Mouse (Mus musculus) C2C12 (cell line): ENCODE measurements around the gene Bri3bp. TPM values are rescaled to one million over a fixed set of nuclear protein-coding genes. Genes with fewer than 3 reads are reported as not detected.

Experiments used
- H3K27me3 ChIP-seq: one replicate; pipeline ENCODE4 v1.6.1; 2011; ENCODE audit not compliant: control insufficient read depth, insufficient read depth, insufficient read length
- H3K36me3 ChIP-seq: one replicate; pipeline ENCODE4 v1.6.1; 2011; ENCODE audit not compliant: control insufficient read depth, insufficient read depth
- H3K4me3 ChIP-seq: one replicate; pipeline ENCODE4 v1.5.1; 2011; ENCODE audit warnings: mild to moderate bottlenecking, control low read depth; ENCODE audit not compliant: poor library complexity, insufficient read depth, severe bottlenecking
- H3K79me2 ChIP-seq: one replicate; pipeline ENCODE4 v1.6.1; 2011; ENCODE audit not compliant: control insufficient read depth, insufficient read depth
- H3K79me3 ChIP-seq: one replicate; pipeline ENCODE4 v1.6.1; 2011; ENCODE audit warnings: low read depth, control low read depth
- H3ac ChIP-seq: one replicate; pipeline ENCODE3; 2011; ENCODE audit warnings: low read depth; ENCODE audit not compliant: control insufficient read depth, insufficient read length
- CEBPB ChIP-seq: IDR thresholded peaks from one replicate; pipeline ENCODE4 v1.6.1; 2011; ENCODE audit warnings: low read depth, mild to moderate bottlenecking, control low read depth, moderate library complexity
- CTCF ChIP-seq: IDR thresholded peaks from one replicate; pipeline ENCODE4 v1.5.1; 2011; ENCODE audit not compliant: control insufficient read depth, insufficient read depth, insufficient read length
- FOSL1 ChIP-seq: IDR thresholded peaks from one replicate; pipeline ENCODE4 v1.8.0; 2011; ENCODE audit warnings: mild to moderate bottlenecking, low read length; ENCODE audit not compliant: poor library complexity, insufficient read depth, severe bottlenecking
- MAX ChIP-seq: IDR thresholded peaks from one replicate; pipeline ENCODE4 v1.6.1; 2011; ENCODE audit warnings: mild to moderate bottlenecking, control low read depth
- MYOD1 ChIP-seq: IDR thresholded peaks from one replicate; pipeline ENCODE4 v1.6.1; 2011; ENCODE audit warnings: low read depth; ENCODE audit not compliant: control insufficient read depth, insufficient read length
- MYOG ChIP-seq: IDR thresholded peaks from one replicate; pipeline ENCODE4 v1.6.1; 2011; ENCODE audit not compliant: control insufficient read depth, insufficient read length; ENCODE audit errors: extremely low read depth
- USF1 ChIP-seq: IDR thresholded peaks from one replicate; pipeline ENCODE4 v1.6.1; 2011; ENCODE audit warnings: low read depth, mild to moderate bottlenecking, control low read depth, moderate library complexity
- polyA plus RNA-seq: library from polyadenylated mRNA; unstranded; fragments of >200 nt; fragmentation: generic; extraction: Trizol; gene quantifications from one replicate; pipeline ENCODE4 v1.2.1, GENCODE M21; 2012; ENCODE audit warnings: missing spikeins

Gene Bri3bp
- polyA plus RNA-seq, 1 experiment: 29.4 TPM

GRCm38 (mm10) chr5:125480434-125481231 is 39.3 kb downstream of the Bri3bp start:
- TF ChIP-seq CTCF (no peak), MYOD1 (no peak), MAX (no peak), MYOG (no peak), USF1 (no peak), FOSL1 (no peak), CEBPB (no peak)
- Histone ChIP-seq H3K27me3 (no peaks in the 10 kb centered on the region), H3K79me3 (peaks cover 58% of the 10 kb centered on the region), H3K36me3 (peaks cover 61% of the 10 kb centered on the region), H3ac (no peak overlapping the region), H3K79me2 (peaks cover 76% of the 10 kb centered on the region), H3K4me3 (no peak overlapping the region)

DNA sequence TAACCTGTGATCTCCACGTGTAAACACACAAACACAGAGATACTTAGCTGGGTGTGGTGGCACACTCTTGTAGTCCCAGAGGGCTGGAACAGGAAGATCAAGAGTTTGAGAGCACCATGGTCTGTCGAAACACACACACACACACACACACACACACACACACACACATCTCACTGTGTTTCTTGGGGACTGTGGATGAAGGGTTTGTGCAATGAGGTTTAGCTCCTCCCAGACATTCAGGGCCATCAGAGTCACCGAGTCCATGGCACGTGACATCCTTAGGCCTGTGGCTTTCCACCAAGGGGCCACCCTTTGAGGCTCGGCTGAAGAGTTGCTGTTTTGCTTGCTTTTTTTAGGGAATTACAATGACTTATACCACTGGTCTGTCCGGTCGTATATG is 41.1 kb downstream of the Bri3bp start:
- TF ChIP-seq MYOG (no peak), USF1 (no peak), FOSL1 (no peak), CTCF (no peak), MYOD1 (no peak), CEBPB (no peak), MAX (no peak)
- H3K4me3 ChIP-seq: no peak overlapping the region
- H3ac ChIP-seq: no peak overlapping the region
- peaks cover 44% of the 10 kb centered on the region for H3K79me3 ChIP-seq
- H3K36me3 ChIP-seq: peaks cover 68% of the 10 kb centered on the region
- peaks cover 58% of the 10 kb centered on the region for H3K79me2 ChIP-seq
- no peaks in the 10 kb centered on the region for H3K27me3 ChIP-seq

DNA sequence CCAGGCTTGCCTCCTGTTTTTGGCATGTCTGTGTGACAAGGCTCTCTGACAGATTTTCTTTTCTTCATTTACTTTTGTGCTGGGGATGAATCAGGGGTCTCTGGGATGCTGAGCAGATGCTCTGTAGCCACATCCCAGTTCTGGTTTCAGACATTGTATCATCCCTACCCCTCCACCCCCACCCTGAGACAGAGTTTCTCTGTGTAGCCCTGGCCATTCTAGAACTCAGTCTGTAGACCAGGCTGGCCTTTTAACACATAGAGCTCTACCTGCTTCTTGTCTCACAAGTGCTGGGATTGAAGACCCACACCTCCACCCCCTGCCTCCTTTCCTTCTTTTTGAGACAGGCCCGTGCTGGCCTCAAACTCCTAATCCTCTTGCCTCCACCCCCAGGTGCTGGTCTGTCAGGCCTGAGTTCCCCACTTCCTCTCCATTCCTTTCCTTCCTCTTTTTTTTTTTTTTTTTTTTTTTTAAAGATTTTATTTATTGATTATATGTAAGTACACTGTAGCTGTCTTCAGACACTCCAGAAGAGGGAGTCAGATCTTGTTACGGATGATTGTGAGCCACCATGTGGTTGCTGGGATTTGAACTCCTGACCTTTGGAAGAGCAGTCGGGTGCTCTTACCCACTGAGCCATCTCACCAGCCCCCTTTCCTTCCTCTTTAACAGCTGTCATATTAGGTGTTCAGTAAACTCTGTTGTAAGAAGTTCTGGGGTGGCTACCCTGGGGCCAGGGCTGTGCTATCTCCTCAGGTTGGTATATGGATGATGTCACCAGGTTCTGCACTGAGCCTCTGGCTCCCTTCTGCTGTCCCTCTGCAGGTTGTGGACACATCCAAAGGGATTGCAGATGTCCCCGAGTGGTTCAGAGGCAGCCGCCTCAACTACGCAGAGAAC is 42.6 kb downstream of the Bri3bp start:
- H3K27me3 ChIP-seq: no peaks in the 10 kb centered on the region
- H3ac ChIP-seq: no peak overlapping the region
- TF ChIP-seq USF1 (no peak), MYOG (no peak), FOSL1 (no peak), MAX (no peak), CTCF (no peak)
- H3K36me3 ChIP-seq: peaks cover 67% of the 10 kb centered on the region
- no peak overlapping the region for H3K4me3 ChIP-seq
- H3K79me3 ChIP-seq: peaks cover 29% of the 10 kb centered on the region
- H3K79me2 ChIP-seq: peaks cover 43% of the 10 kb centered on the region

DNA sequence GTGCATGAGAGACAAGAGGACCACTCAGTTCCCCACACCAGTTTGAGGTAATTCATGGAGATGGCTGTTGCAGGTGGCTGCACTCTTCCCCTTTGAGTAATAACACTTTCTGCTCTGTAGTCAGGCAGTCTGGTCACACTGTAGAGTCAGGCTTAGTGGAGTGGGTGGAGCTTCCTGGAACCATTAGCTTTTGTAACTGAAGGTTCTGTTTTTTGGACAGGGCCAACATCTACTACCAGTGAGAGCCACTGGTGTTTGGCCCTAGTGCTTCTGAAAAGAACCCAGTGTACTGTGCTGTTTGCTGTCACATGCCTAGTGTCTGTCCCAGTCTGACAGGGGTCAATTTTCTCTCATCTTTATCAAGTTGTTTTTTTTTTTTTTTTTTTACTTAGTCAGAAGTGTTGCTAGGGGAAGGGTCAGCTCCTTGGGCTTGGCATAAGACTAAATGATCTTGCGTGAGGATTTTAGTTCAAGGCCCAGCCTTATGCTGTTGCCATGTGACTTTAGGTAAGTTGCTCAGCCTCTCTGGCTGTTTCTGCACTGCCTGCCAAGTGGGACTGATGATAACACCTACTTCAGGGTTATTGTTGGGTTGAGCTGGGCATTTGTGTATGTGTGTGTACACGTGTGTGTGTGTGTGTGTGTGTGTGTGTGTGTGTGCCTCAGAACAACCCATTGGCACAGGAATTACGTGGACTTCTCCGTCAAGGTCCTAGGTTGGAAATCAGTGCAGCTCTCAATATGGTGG is 43.8 kb downstream of the Bri3bp start:
- no peaks in the 10 kb centered on the region for H3K27me3 ChIP-seq
- peaks cover 66% of the 10 kb centered on the region for H3K36me3 ChIP-seq
- peaks cover 30% of the 10 kb centered on the region for H3K79me2 ChIP-seq
- H3K4me3 ChIP-seq: no peak overlapping the region
- H3ac ChIP-seq: no peak overlapping the region
- TF ChIP-seq MYOD1 (no peak), CTCF (no peak), USF1 (no peak), MYOG (no peak), MAX (no peak), CEBPB (no peak), FOSL1 (no peak)
- H3K79me3 ChIP-seq: peaks cover 21% of the 10 kb centered on the region

DNA sequence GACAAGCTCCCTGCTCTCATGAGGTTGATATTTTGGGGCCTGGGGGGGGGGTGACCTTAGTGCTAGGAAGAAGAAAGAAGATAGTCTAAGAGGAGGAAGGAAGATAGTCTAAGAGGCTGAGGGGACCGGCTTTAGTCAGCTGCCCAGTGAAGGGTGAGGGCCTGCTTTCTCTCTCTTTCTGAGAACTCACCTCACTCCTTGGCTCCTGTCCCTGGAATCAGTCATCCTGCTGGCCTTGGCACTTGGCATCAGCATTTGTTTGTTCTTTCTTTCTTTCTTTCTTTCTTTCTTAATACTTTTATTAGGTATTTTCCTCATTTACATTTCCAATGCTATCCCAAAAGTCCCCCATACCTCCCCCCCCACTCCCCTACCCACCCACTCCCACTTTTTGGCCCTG is 44.7 kb downstream of the Bri3bp start:
- Histone ChIP-seq H3K27me3 (no peaks in the 10 kb centered on the region), H3K36me3 (peaks cover 65% of the 10 kb centered on the region), H3K79me3 (peaks cover 12% of the 10 kb centered on the region), H3K4me3 (no peak overlapping the region), H3K79me2 (peaks cover 22% of the 10 kb centered on the region), H3ac (no peak overlapping the region)
- TF ChIP-seq MYOG: no peak
- TF ChIP-seq USF1: no peak
- TF ChIP-seq CTCF: no peak
- no peak for TF ChIP-seq MAX
- TF ChIP-seq MYOD1: no peak
- no peak for TF ChIP-seq FOSL1
- TF ChIP-seq CEBPB: no peak
